Mouse (Mus musculus) neural tube, embryonic 10.5 days (tissue): Measurements from ENCODE around the gene Ap5z1.

Source experiments
- DNase-seq: peaks from one replicate; pipeline ENCODE4 v3.0.0-alpha.2; 2017; ENCODE audit warnings: low spot score; ENCODE audit errors: extremely low spot score

The Ap5z1 gene

GRCm38 (mm10) chr5:142463461-142464454 lies at the start of gene Ap5z1:
Ap5z1 (plus strand) TSS chr5:142463944.
- DNase-seq, result peak; percentile 96

- DNase-seq, result no peak
Observed at GRCm38 (mm10) chr5:142415401-142415800, 48.3 kb upstream of the Ap5z1 start.

- DNase-seq, result no peak
Observed at GRCm38 (mm10) chr5:142416070-142416775, 47.5 kb upstream of the Ap5z1 start.

GRCm38 (mm10) chr5:142417104-142417503 lies 46.6 kb upstream of the Ap5z1 start:
- no peak for DNase-seq

GRCm38 (mm10) chr5:142417876-142418275 lies 45.9 kb upstream of the Ap5z1 start:
- DNase-seq, result no peak

GRCm38 (mm10) chr5:142418419-142418818 lies 45.3 kb upstream of the Ap5z1 start:
- DNase-seq, result no peak

- no peak for DNase-seq
Observed at GRCm38 (mm10) chr5:142420317-142420716, 43.4 kb upstream of the Ap5z1 start.

GRCm38 (mm10) chr5:142420920-142421319 lies 42.8 kb upstream of the Ap5z1 start:
- no peak for DNase-seq

- no peak for DNase-seq
Observed at GRCm38 (mm10) chr5:142421886-142422285, 41.9 kb upstream of the Ap5z1 start.

GRCm38 (mm10) chr5:142423141-142423540 lies 40.6 kb upstream of the Ap5z1 start:
- no peak for DNase-seq

- no peak for DNase-seq
Observed at GRCm38 (mm10) chr5:142423701-142424100, 40.0 kb upstream of the Ap5z1 start.

- no peak for DNase-seq
Observed at GRCm38 (mm10) chr5:142424627-142425349, 39.0 kb upstream of the Ap5z1 start.

- no peak for DNase-seq
Observed at GRCm38 (mm10) chr5:142426476-142426875, 37.3 kb upstream of the Ap5z1 start.

GRCm38 (mm10) chr5:142427876-142428275 lies 35.9 kb upstream of the Ap5z1 start:
- no peak for DNase-seq

GRCm38 (mm10) chr5:142428691-142429090 lies 35.1 kb upstream of the Ap5z1 start:
- no peak for DNase-seq

- DNase-seq, result no peak
Observed at GRCm38 (mm10) chr5:142431029-142431428, 32.7 kb upstream of the Ap5z1 start.

- no peak for DNase-seq
Observed at GRCm38 (mm10) chr5:142431811-142432434, 31.8 kb upstream of the Ap5z1 start.

GRCm38 (mm10) chr5:142432695-142433094 lies 31.0 kb upstream of the Ap5z1 start:
- DNase-seq, result no peak

GRCm38 (mm10) chr5:142434052-142434451 lies 29.7 kb upstream of the Ap5z1 start:
- no peak for DNase-seq

- DNase-seq, result no peak
Observed at GRCm38 (mm10) chr5:142435736-142436135, 28.0 kb upstream of the Ap5z1 start.

GRCm38 (mm10) chr5:142438380-142438938 lies 25.3 kb upstream of the Ap5z1 start:
- DNase-seq, result no peak
